Mouse (Mus musculus) erythroblast, embryonic 14.5 days (primary cell): ENCODE results near the gene Ntm.

Source experiments
- GATA1 ChIP-seq: IDR thresholded peaks from 2 replicates; pipeline ENCODE4 v1.6.1; 2012; ENCODE audit warnings: low read length, inconsistent platforms, mixed read lengths
- TAL1 ChIP-seq: IDR thresholded peaks from 3 replicates; pipeline ENCODE4 v1.6.1; 2012; ENCODE audit warnings: low read length, inconsistent platforms, mixed read lengths

DNA sequence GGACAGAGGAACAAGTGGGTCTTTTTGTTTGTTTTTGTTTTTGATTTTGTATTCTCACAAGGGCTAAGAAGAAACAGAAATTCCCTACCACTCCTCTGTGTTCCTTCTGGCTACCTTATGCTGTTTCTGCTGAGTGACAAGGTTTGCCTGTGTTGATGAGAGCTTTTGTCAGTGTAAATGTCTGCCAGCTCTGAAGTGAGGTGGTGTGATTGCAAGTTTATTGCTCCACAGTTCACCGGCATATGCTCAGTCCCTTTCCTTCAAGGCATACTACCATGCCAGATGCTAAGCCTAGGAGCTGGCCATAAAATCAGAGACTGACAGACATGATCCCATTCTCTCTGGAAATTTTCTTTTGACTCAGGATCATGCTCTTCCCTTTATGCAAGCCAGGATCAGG is 993.5 kb downstream of the Ntm start:
- TF ChIP-seq GATA1 (no peak), TAL1 (no peak)
